Mouse (Mus musculus) T-helper 2 cell (primary cell): Measurements from ENCODE around the gene Mrpl22.

Source experiments
- in situ Hi-C: fragments of 300-600 bp; cut with MboI, MseI; formaldehyde crosslinking; loops from one replicate; pipeline ENCODE4 v1.15.1; 2025; ENCODE audit warnings: high pct_unique_total_duplicates

Gene Mrpl22

GRCm38 (mm10) chr11:58171459-58172091 lies at the start of gene Mrpl22:
Gene Mrpl22, plus strand, starts transcription at chr11:58171661.
- in situ Hi-C loops = loop anchor here (5.0 kb wide), 1 partner anchor 131 kb away; no protein-coding TSS in a partner anchor

- in situ Hi-C loops = no loop called here
These were observed 47.8 kb upstream of the Mrpl22 start for GRCm38 (mm10) chr11:58123711-58124110.

- in situ Hi-C loops = no loop called here
These were observed 46.4 kb upstream of the Mrpl22 start for GRCm38 (mm10) chr11:58125021-58125420.

- in situ Hi-C loops = no loop called here
These were observed 44.9 kb upstream of the Mrpl22 start for GRCm38 (mm10) chr11:58126397-58127160.

- in situ Hi-C loops = no loop called here
These were observed 43.9 kb upstream of the Mrpl22 start for GRCm38 (mm10) chr11:58127544-58127943.

- in situ Hi-C loops = no loop called here
These were observed 42.1 kb upstream of the Mrpl22 start for GRCm38 (mm10) chr11:58129302-58129843.

- in situ Hi-C loops = no loop called here
These were observed 39.4 kb upstream of the Mrpl22 start for GRCm38 (mm10) chr11:58132026-58132425.

- in situ Hi-C loops = no loop called here
These were observed 36.6 kb upstream of the Mrpl22 start for GRCm38 (mm10) chr11:58134869-58135268.

- in situ Hi-C loops = no loop called here
These were observed 36.2 kb upstream of the Mrpl22 start for GRCm38 (mm10) chr11:58135296-58135695.

- in situ Hi-C loops = no loop called here
These were observed 34.8 kb upstream of the Mrpl22 start for GRCm38 (mm10) chr11:58136677-58137076.

GRCm38 (mm10) chr11:58138821-58139220 lies 32.6 kb upstream of the Mrpl22 start:
- in situ Hi-C loops = no loop called here

GRCm38 (mm10) chr11:58139466-58139865 lies 32.0 kb upstream of the Mrpl22 start:
- in situ Hi-C loops = no loop called here

- in situ Hi-C loops = no loop called here
These were observed 27.6 kb upstream of the Mrpl22 start for GRCm38 (mm10) chr11:58143704-58144426.

- in situ Hi-C loops = no loop called here
These were observed 25.2 kb upstream of the Mrpl22 start for GRCm38 (mm10) chr11:58146241-58146640.

- in situ Hi-C loops = no loop called here
These were observed 16.0 kb upstream of the Mrpl22 start for GRCm38 (mm10) chr11:58155458-58155857.

GRCm38 (mm10) chr11:58156871-58157270 lies 14.6 kb upstream of the Mrpl22 start:
- in situ Hi-C loops = no loop called here

- in situ Hi-C loops = no loop called here
These were observed 6.4 kb upstream of the Mrpl22 start for GRCm38 (mm10) chr11:58165072-58165471.

GRCm38 (mm10) chr11:58167822-58168166 lies 3.7 kb upstream of the Mrpl22 start:
- in situ Hi-C loops = no loop called here

GRCm38 (mm10) chr11:58168167-58168915 lies 3.1 kb upstream of the Mrpl22 start, which contains the start of gene Gemin5:
Gene Gemin5, minus strand, starts transcription at chr11:58168539.
- in situ Hi-C loops = no loop called here

GRCm38 (mm10) chr11:58169666-58170065 lies 1.8 kb upstream of the Mrpl22 start:
- in situ Hi-C loops = loop anchor here (5.0 kb wide), 1 partner anchor 133 kb away; no protein-coding TSS in a partner anchor

GRCm38 (mm10) chr11:58179563-58179962 lies 8.1 kb downstream of the Mrpl22 start:
- in situ Hi-C loops = no loop called here
